Mouse (Mus musculus): ENCODE results near the gene Opn1sw. TPM values are rescaled to one million over a fixed set of nuclear protein-coding genes. Genes with fewer than 3 reads are reported as not detected.
"Not testable (repeated sequence)": the region's sequence is repeated elsewhere in the genome, so short reads cannot be mapped to it uniquely, and the experiment has no call there.

The Opn1sw gene
- polyA plus RNA-seq, 1 experiment = not detected

GRCm38 (mm10) chr6:29352816-29353215 is 35.5 kb downstream of the Opn1sw start:
- WGBS = 14% methylated on average over 5 of the region's 5 CpGs
- no peak for DNase-seq

GRCm38 (mm10) chr6:29351613-29352012 is 36.7 kb downstream of the Opn1sw start:
- Histone ChIP-seq H3K4me1 (ENCODE audit: control insufficient read depth, insufficient read depth, low read length) (no peaks in the 10 kb centered on the region; the same call in none of the 2 replicates), H3K27ac (ENCODE audit: insufficient read depth, low read length) (no peak overlapping the region), H3K27me3 (ENCODE audit: control insufficient read depth, insufficient read depth, low read length) (no peaks in the 10 kb centered on the region), H3K4me3 (replicated peaks; ENCODE audit: insufficient read depth, low read depth, low read length) (no peak overlapping the region)
- DNase-seq = no peak
- TF ChIP-seq POLR2A (IDR thresholded peaks at IDR 0.05; ENCODE audit: borderline replicate concordance, insufficient read depth, low read length) = no peak
- TF ChIP-seq CTCF (IDR thresholded peaks at IDR 0.05; ENCODE audit: borderline replicate concordance, insufficient read depth, low read depth, low read length) = no peak

More at GRCm38 (mm10) chr6:29352816-29353215, 35.5 kb downstream of the Opn1sw start:
- Histone ChIP-seq H3K27me3 (ENCODE audit: control insufficient read depth, insufficient read depth, low read length) (no peaks in the 10 kb centered on the region), H3K27ac (ENCODE audit: insufficient read depth, low read length) (no peak overlapping the region), H3K4me1 (ENCODE audit: control insufficient read depth, insufficient read depth, low read length) (no peaks in the 10 kb centered on the region; the same call in 1 of the 2 replicates), H3K4me3 (replicated peaks; ENCODE audit: insufficient read depth, low read depth, low read length) (no peak overlapping the region)
- TF ChIP-seq POLR2A (IDR thresholded peaks at IDR 0.05; ENCODE audit: borderline replicate concordance, insufficient read depth, low read length) (no peak), CTCF (IDR thresholded peaks at IDR 0.05; ENCODE audit: borderline replicate concordance, insufficient read depth, low read depth, low read length) (no peak)

GRCm38 (mm10) chr6:29348371-29348724 is 39.9 kb downstream of the Opn1sw start:
- Histone ChIP-seq H3K27me3 (ENCODE audit: control insufficient read depth, insufficient read depth, low read length) (no peaks in the 10 kb centered on the region), H3K4me3 (replicated peaks; ENCODE audit: insufficient read depth, low read depth, low read length) (peak overlapping the region; percentile 85), H3K27ac (ENCODE audit: insufficient read depth, low read length) (peak overlapping the region; percentile 49), H3K4me1 (ENCODE audit: control insufficient read depth, insufficient read depth, low read length) (no peaks in the 10 kb centered on the region; the same call in none of the 2 replicates)
- 1% methylated on average over 15 of the region's 15 CpGs for WGBS
- DNase-seq = no peak
- TF ChIP-seq POLR2A (IDR thresholded peaks at IDR 0.05; ENCODE audit: borderline replicate concordance, insufficient read depth, low read length) = no peak
- no peak for TF ChIP-seq CTCF (IDR thresholded peaks at IDR 0.05; ENCODE audit: borderline replicate concordance, insufficient read depth, low read depth, low read length)

GRCm38 (mm10) chr6:29347665-29348370 is 40.5 kb downstream of the Opn1sw start, which contains the start of gene Calu:
Gene Calu, plus strand, starts transcription at chr6:29348069.
- Histone ChIP-seq H3K27ac (ENCODE audit: insufficient read depth, low read length) (peak within 1 kb of the TSS; percentile 67), H3K27me3 (ENCODE audit: control insufficient read depth, insufficient read depth, low read length) (no peaks in the 10 kb centered on the region), H3K4me3 (replicated peaks; ENCODE audit: insufficient read depth, low read depth, low read length) (peak within 1 kb of the TSS; percentile 85), H3K4me1 (ENCODE audit: control insufficient read depth, insufficient read depth, low read length) (no peaks in the 10 kb centered on the region; the same call in none of the 2 replicates)
- under 1% methylated on average over 55 of the region's 55 CpGs for WGBS
- peak; percentile 99 for DNase-seq
- peak; percentile 93 for TF ChIP-seq POLR2A (IDR thresholded peaks at IDR 0.05; ENCODE audit: borderline replicate concordance, insufficient read depth, low read length)
- TF ChIP-seq CTCF (IDR thresholded peaks at IDR 0.05; ENCODE audit: borderline replicate concordance, insufficient read depth, low read depth, low read length) = no peak

- peak overlapping the region; percentile 67 for H3K27ac ChIP-seq (ENCODE audit: insufficient read depth, low read length)
These were observed 41.1 kb downstream of the Opn1sw start for GRCm38 (mm10) chr6:29347189-29347588.

GRCm38 (mm10) chr6:29346512-29346911 is 41.8 kb downstream of the Opn1sw start:
- not testable (repeated sequence) for H3K27me3 ChIP-seq (ENCODE audit: control insufficient read depth, insufficient read depth, low read length); H3K27ac ChIP-seq (ENCODE audit: insufficient read depth, low read length); H3K4me3 ChIP-seq (replicated peaks; ENCODE audit: insufficient read depth, low read depth, low read length); H3K4me1 ChIP-seq (ENCODE audit: control insufficient read depth, insufficient read depth, low read length); DNase-seq
- 86% methylated on average over 2 of the region's 2 CpGs for WGBS

More at GRCm38 (mm10) chr6:29347189-29347588, 41.1 kb downstream of the Opn1sw start:
- no peaks in the 10 kb centered on the region for H3K27me3 ChIP-seq (ENCODE audit: control insufficient read depth, insufficient read depth, low read length)
- H3K4me1 ChIP-seq (ENCODE audit: control insufficient read depth, insufficient read depth, low read length) = no peaks in the 10 kb centered on the region; the same call in 1 of the 2 replicates
- TF ChIP-seq CTCF (IDR thresholded peaks at IDR 0.05; ENCODE audit: borderline replicate concordance, insufficient read depth, low read depth, low read length) (no peak), POLR2A (IDR thresholded peaks at IDR 0.05; ENCODE audit: borderline replicate concordance, insufficient read depth, low read length) (no peak)
- H3K4me3 ChIP-seq (replicated peaks; ENCODE audit: insufficient read depth, low read depth, low read length) = peak overlapping the region; percentile 80
- 14% methylated on average over 7 of the region's 7 CpGs for WGBS
- no peak for DNase-seq

GRCm38 (mm10) chr6:29329514-29329913 is 58.8 kb downstream of the Opn1sw start:
- DNase-seq = no peak
- 75% methylated on average over 4 of the region's 4 CpGs for WGBS
- Histone ChIP-seq H3K4me1 (ENCODE audit: control insufficient read depth, insufficient read depth, low read length) (no peaks in the 10 kb centered on the region), H3K27me3 (ENCODE audit: control insufficient read depth, insufficient read depth, low read length) (no peaks in the 10 kb centered on the region), H3K27ac (ENCODE audit: insufficient read depth, low read length) (no peak overlapping the region), H3K4me3 (replicated peaks; ENCODE audit: insufficient read depth, low read depth, low read length) (no peak overlapping the region)
- TF ChIP-seq POLR2A (IDR thresholded peaks at IDR 0.05; ENCODE audit: borderline replicate concordance, insufficient read depth, low read length) (no peak), CTCF (IDR thresholded peaks at IDR 0.05; ENCODE audit: borderline replicate concordance, insufficient read depth, low read depth, low read length) (no peak)

- no peaks in the 10 kb centered on the region for H3K27me3 ChIP-seq (ENCODE audit: control insufficient read depth, insufficient read depth, low read length)
- H3K4me1 ChIP-seq (ENCODE audit: control insufficient read depth, insufficient read depth, low read length) = no peaks in the 10 kb centered on the region
- no peak for DNase-seq
- no peak overlapping the region for H3K4me3 ChIP-seq (replicated peaks; ENCODE audit: insufficient read depth, low read depth, low read length)
- no peak overlapping the region for H3K27ac ChIP-seq (ENCODE audit: insufficient read depth, low read length)
- TF ChIP-seq CTCF (IDR thresholded peaks at IDR 0.05; ENCODE audit: borderline replicate concordance, insufficient read depth, low read depth, low read length) = no peak
- TF ChIP-seq POLR2A (IDR thresholded peaks at IDR 0.05; ENCODE audit: borderline replicate concordance, insufficient read depth, low read length) = no peak
- WGBS = 88% methylated on average over 9 of the region's 9 CpGs
These were observed 61.3 kb downstream of the Opn1sw start for GRCm38 (mm10) chr6:29326961-29327360.

Other genes with a start within 250 kb of the Opn1sw start
- 44.2 and 45.7 TPM in 2 replicates for gene Rbm28, start 223.5 kb downstream of the Opn1sw start, polyA plus RNA-seq (2012; rRNA removed)
- 5.4 and 5.5 TPM in 2 replicates for gene Prrt4, start 208.9 kb downstream of the Opn1sw start, polyA plus RNA-seq (2012; rRNA removed)
- gene Impdh1, start 172.1 kb downstream of the Opn1sw start, polyA plus RNA-seq (2012; rRNA removed) = 52.9 and 54.3 TPM in 2 replicates
- gene Hilpda, start 116.0 kb downstream of the Opn1sw start, polyA plus RNA-seq (2012; rRNA removed) = 10.2 and 11.2 TPM in 2 replicates
- 1.1 TPM in 2 replicates for gene Fam71f2, start 108.9 kb downstream of the Opn1sw start, polyA plus RNA-seq (2012; rRNA removed)
- not detected in 2 replicates for gene Fam71f1, start 69.3 kb downstream of the Opn1sw start, polyA plus RNA-seq (2012; rRNA removed)
- 68.0 and 68.6 TPM in 2 replicates for gene Calu, start 40.4 kb downstream of the Opn1sw start, polyA plus RNA-seq (2012; rRNA removed)
- 154 and 164 TPM in 2 replicates for gene Ccdc136, start 7.8 kb upstream of the Opn1sw start, polyA plus RNA-seq (2012; rRNA removed)
- 0.65 and 0.72 TPM in 2 replicates for gene Flnc, start 44.8 kb upstream of the Opn1sw start, polyA plus RNA-seq (2012; rRNA removed)
- 424 and 433 TPM in 2 replicates for gene Atp6v1f, start 79.2 kb upstream of the Opn1sw start, polyA plus RNA-seq (2012; rRNA removed)
- 0.17 and 0.23 TPM in 2 replicates for gene Atp6v1fnb, start 83.0 kb upstream of the Opn1sw start, polyA plus RNA-seq (2012; rRNA removed)
- 3.7 and 4.9 TPM in 2 replicates for gene Kcp, start 119.5 kb upstream of the Opn1sw start, polyA plus RNA-seq (2012; rRNA removed)
- gene Irf5, start 138.2 kb upstream of the Opn1sw start, polyA plus RNA-seq (2012; rRNA removed) = 2.0 TPM in 2 replicates
- 50.8 TPM in 2 replicates for gene Tnpo3, start 221.4 kb upstream of the Opn1sw start, polyA plus RNA-seq (2012; rRNA removed)